Mouse (Mus musculus): Measurements from ENCODE around the gene Stra6l.

GRCm38 (mm10) chr4:45819208-45819931 lies 29.1 kb upstream of the Stra6l start:
- TF ChIP-seq CTCF (IDR thresholded peaks at IDR 0.05; ENCODE audit: extremely low read depth, insufficient read length, insufficient replicate concordance, low read depth, low read length) (no peak), POLR2A (IDR thresholded peaks at IDR 0.05; ENCODE audit: low read depth, low read length) (no peak)
